Mouse (Mus musculus) limb, embryonic 13.5 days (tissue): Measurements from ENCODE around the gene Spred2. TPM values are rescaled to one million over a fixed set of nuclear protein-coding genes. Genes with fewer than 3 reads are reported as not detected.

ENCODE experiments used
- ATAC-seq: fragments of 200-750 bp; cut with Nextera tagmentation; 2 replicates; pipeline ENCODE4 v1.8.0; 2017; ENCODE audit warnings: low read depth, moderate number of reproducible peaks, moderate TSS enrichment; ENCODE audit not compliant: low FRiP score
- H3K27ac ChIP-seq: fragments of 300-500 bp; sonication (generic); 2 replicates; pipeline ENCODE4 v1.5.1; 2015; ENCODE audit warnings: inconsistent platforms, mild to moderate bottlenecking, moderate library complexity
- H3K27me3 ChIP-seq: fragments of 300-500 bp; sonication (generic); 2 replicates; pipeline ENCODE4 v1.6.1; 2015; ENCODE audit warnings: mild to moderate bottlenecking, inconsistent platforms
- H3K36me3 ChIP-seq: fragments of 300-500 bp; sonication (generic); 2 replicates; pipeline ENCODE4 v1.6.1; 2015; ENCODE audit warnings: inconsistent platforms, mild to moderate bottlenecking, moderate library complexity
- H3K4me1 ChIP-seq: fragments of 300-500 bp; sonication (generic); 2 replicates; pipeline ENCODE4 v1.6.1; 2015; ENCODE audit warnings: inconsistent platforms
- H3K4me2 ChIP-seq: fragments of 300-500 bp; sonication (generic); replicated peaks from 2 replicates; pipeline ENCODE4 v1.6.1; 2015; ENCODE audit warnings: inconsistent platforms, mild to moderate bottlenecking, moderate library complexity
- H3K4me3 ChIP-seq: fragments of 300-500 bp; sonication (generic); 2 replicates; pipeline ENCODE4 v1.5.1; 2015; ENCODE audit warnings: moderate library complexity, mild to moderate bottlenecking, inconsistent platforms
- H3K9ac ChIP-seq: fragments of 300-500 bp; sonication (generic); 2 replicates; pipeline ENCODE4 v1.6.1; 2015; ENCODE audit warnings: mild to moderate bottlenecking, inconsistent platforms
- H3K9me3 ChIP-seq: fragments of 300-500 bp; sonication (generic); 2 replicates; pipeline ENCODE4 v1.6.1; 2016; ENCODE audit warnings: inconsistent platforms
- WGBS: fragments of 180-500 bp; shearing (Covaris S2); methylation state at CpG from one replicate; pipeline ENCODE4 v1.1.7; 2015; 5-methylcytosine and 5-hydroxymethylcytosine counted together
- polyA plus RNA-seq: library from polyadenylated mRNA; unstranded; fragments of >200 nt; fragmentation: Nextera tagmentation; extraction: Ambion mirVana; gene quantifications from 2 replicates; pipeline ENCODE4 v1.2.1, GENCODE M21; 2015

Gene Spred2
- polyA plus RNA-seq, 1 experiment from 2014 or later: 9.2 TPM

- ATAC-seq: no peak
- H3K36me3 ChIP-seq: no peaks in the 10 kb centered on the region
- H3K4me3 ChIP-seq: no peak overlapping the region
- no peak overlapping the region for H3K4me2 ChIP-seq
- H3K27ac ChIP-seq: no peak overlapping the region
- 91% methylated on average over 4 of the region's 4 CpGs for WGBS
- peaks cover 7% of the 10 kb centered on the region for H3K4me1 ChIP-seq
- H3K27me3 ChIP-seq: no peaks in the 10 kb centered on the region
- no peak overlapping the region for H3K9ac ChIP-seq
- H3K9me3 ChIP-seq: no peaks in the 10 kb centered on the region
These were observed 10.4 kb upstream of the Spred2 start for GRCm38 (mm10) chr11:19913761-19914160.

GRCm38 (mm10) chr11:19917381-19918245 lies 6.6 kb upstream of the Spred2 start:
- peaks cover 17% of the 10 kb centered on the region for H3K4me1 ChIP-seq
- 43% methylated on average over 9 of the region's 9 CpGs for WGBS
- H3K36me3 ChIP-seq: no peaks in the 10 kb centered on the region
- no peak overlapping the region for H3K4me2 ChIP-seq
- H3K9me3 ChIP-seq: no peaks in the 10 kb centered on the region
- H3K9ac ChIP-seq: no peak overlapping the region
- H3K27ac ChIP-seq: no peak overlapping the region
- ATAC-seq: no peak
- no peaks in the 10 kb centered on the region for H3K27me3 ChIP-seq
- no peak overlapping the region for H3K4me3 ChIP-seq

GRCm38 (mm10) chr11:19918246-19918540 lies 6.0 kb upstream of the Spred2 start:
- Histone ChIP-seq H3K9ac (no peak overlapping the region), H3K27ac (no peak overlapping the region), H3K4me2 (no peak overlapping the region), H3K4me1 (peaks cover 17% of the 10 kb centered on the region), H3K36me3 (no peaks in the 10 kb centered on the region), H3K9me3 (no peaks in the 10 kb centered on the region), H3K27me3 (no peaks in the 10 kb centered on the region), H3K4me3 (no peak overlapping the region)
- WGBS: 59% methylated on average over 2 of the region's 2 CpGs
- no peak for ATAC-seq

- H3K27me3 ChIP-seq: no peaks in the 10 kb centered on the region
- H3K9ac ChIP-seq: 0 out of 2 replicates have a peak overlapping the region, but pooled peaks have one; percentile 82
These were observed 4.8 kb upstream of the Spred2 start for GRCm38 (mm10) chr11:19919460-19919784.

GRCm38 (mm10) chr11:19919785-19920671 lies 4.1 kb upstream of the Spred2 start:
- Histone ChIP-seq H3K4me1 (peaks cover 17% of the 10 kb centered on the region), H3K9me3 (no peaks in the 10 kb centered on the region), H3K4me3 (peak overlapping the region; percentile 69), H3K9ac (peak overlapping the region; percentile 82), H3K36me3 (no peaks in the 10 kb centered on the region), H3K27ac (peak overlapping the region; percentile 95), H3K27me3 (no peaks in the 10 kb centered on the region), H3K4me2 (peak overlapping the region; percentile 81)
- peak; percentile 64 for ATAC-seq
- under 1% methylated on average over 70 of the region's 70 CpGs for WGBS

More at GRCm38 (mm10) chr11:19919460-19919784, 4.8 kb upstream of the Spred2 start:
- Histone ChIP-seq H3K4me3 (peak overlapping the region; percentile 69), H3K27ac (peak overlapping the region; percentile 95), H3K36me3 (no peaks in the 10 kb centered on the region), H3K4me2 (peak overlapping the region; percentile 81), H3K9me3 (no peaks in the 10 kb centered on the region), H3K4me1 (peaks cover 17% of the 10 kb centered on the region)
- 5% methylated on average over 6 of the region's 6 CpGs for WGBS
- no peak for ATAC-seq

GRCm38 (mm10) chr11:19921723-19922122 lies 2.5 kb upstream of the Spred2 start:
- no peak overlapping the region for H3K4me2 ChIP-seq
- ATAC-seq: no peak
- H3K9ac ChIP-seq: no peak overlapping the region
- peaks cover 26% of the 10 kb centered on the region for H3K4me1 ChIP-seq
- no peaks in the 10 kb centered on the region for H3K27me3 ChIP-seq
- H3K9me3 ChIP-seq: no peaks in the 10 kb centered on the region
- no peaks in the 10 kb centered on the region for H3K36me3 ChIP-seq
- 90% methylated on average over 1 of the region's 1 CpGs for WGBS
- no peak overlapping the region for H3K27ac ChIP-seq
- no peak overlapping the region for H3K4me3 ChIP-seq

GRCm38 (mm10) chr11:19922208-19922607 lies 2.0 kb upstream of the Spred2 start:
- Histone ChIP-seq H3K27ac (no peak overlapping the region), H3K4me2 (no peak overlapping the region), H3K27me3 (no peaks in the 10 kb centered on the region), H3K4me3 (no peak overlapping the region), H3K9me3 (no peaks in the 10 kb centered on the region), H3K9ac (no peak overlapping the region), H3K4me1 (peaks cover 28% of the 10 kb centered on the region), H3K36me3 (no peaks in the 10 kb centered on the region)
- WGBS: 87% methylated on average over 4 of the region's 4 CpGs
- no peak for ATAC-seq

GRCm38 (mm10) chr11:19924757-19925148 lies 578 bp downstream of the Spred2 start:
- H3K36me3 ChIP-seq: no peaks in the 10 kb centered on the region
- peak overlapping the region; percentile 76 for H3K4me2 ChIP-seq
- 0% methylated on average over 28 of the region's 29 CpGs for WGBS
- H3K27me3 ChIP-seq: no peaks in the 10 kb centered on the region
- peak overlapping the region; percentile 94 for H3K27ac ChIP-seq
- H3K4me1 ChIP-seq: peaks cover 24% of the 10 kb centered on the region
- H3K9me3 ChIP-seq: no peaks in the 10 kb centered on the region
- ATAC-seq: peak; percentile 2
- H3K9ac ChIP-seq: peak overlapping the region; percentile 90
- peak overlapping the region; percentile 94 for H3K4me3 ChIP-seq

GRCm38 (mm10) chr11:19925149-19925975 lies 1.2 kb downstream of the Spred2 start:
- peak overlapping the region; percentile 94 for H3K27ac ChIP-seq
- peak overlapping the region; percentile 76 for H3K4me2 ChIP-seq
- no peaks in the 10 kb centered on the region for H3K27me3 ChIP-seq
- H3K4me3 ChIP-seq: peak overlapping the region; percentile 94
- H3K36me3 ChIP-seq: no peaks in the 10 kb centered on the region
- H3K9me3 ChIP-seq: no peaks in the 10 kb centered on the region
- whole genome bisulfite sequencing: under 1% methylated on average over 66 of the region's 75 CpGs
- peaks cover 29% of the 10 kb centered on the region for H3K4me1 ChIP-seq
- H3K9ac ChIP-seq: peak overlapping the region; percentile 90
- ATAC-seq: peak; percentile 46

- H3K27me3 ChIP-seq: no peaks in the 10 kb centered on the region
- no peaks in the 10 kb centered on the region for H3K9me3 ChIP-seq
- peak overlapping the region; percentile 76 for H3K4me2 ChIP-seq
- ATAC-seq: peak; percentile 41
- peak overlapping the region; percentile 90 for H3K9ac ChIP-seq
- peak overlapping the region; percentile 94; the same call in 1 of the 2 replicates for H3K27ac ChIP-seq
- no peaks in the 10 kb centered on the region for H3K36me3 ChIP-seq
- WGBS: 7% methylated on average over 15 of the region's 15 CpGs
- H3K4me1 ChIP-seq: peaks cover 25% of the 10 kb centered on the region
- peak overlapping the region; percentile 94 for H3K4me3 ChIP-seq
These were observed 2.0 kb downstream of the Spred2 start for GRCm38 (mm10) chr11:19925976-19926842.

GRCm38 (mm10) chr11:19926843-19927120 lies 2.6 kb downstream of the Spred2 start:
- H3K9ac ChIP-seq: no peak overlapping the region
- H3K9me3 ChIP-seq: no peaks in the 10 kb centered on the region
- H3K27me3 ChIP-seq: no peaks in the 10 kb centered on the region
- H3K4me3 ChIP-seq: 0 out of 2 replicates have a peak overlapping the region, but pooled peaks have one; percentile 94
- WGBS: 67% methylated on average over 2 of the region's 2 CpGs
- H3K4me1 ChIP-seq: peaks cover 25% of the 10 kb centered on the region
- H3K4me2 ChIP-seq: peak overlapping the region; percentile 76
- H3K36me3 ChIP-seq: no peaks in the 10 kb centered on the region
- ATAC-seq: no peak
- H3K27ac ChIP-seq: no peak overlapping the region
